Mouse (Mus musculus) limb, embryonic 11.5 days (tissue): ENCODE data around the gene Gm11639. TPM values are rescaled to one million over a fixed set of nuclear protein-coding genes. Genes with fewer than 3 reads are reported as not detected.

Experiments
- ATAC-seq: fragments of 200-750 bp; cut with Nextera tagmentation; 2 replicates; pipeline ENCODE4 v1.8.0; 2017; ENCODE audit warnings: low read depth; ENCODE audit not compliant: insufficient number of reproducible peaks, low FRiP score, low TSS enrichment
- DNase-seq: peaks from one replicate; pipeline ENCODE4 v3.0.0-alpha.2; 2015; ENCODE audit warnings: low spot score
- H3K27ac ChIP-seq: fragments of 300-500 bp; sonication (generic); replicated peaks from 2 replicates; pipeline ENCODE4 v1.5.1; 2014; ENCODE audit warnings: low read depth, mild to moderate bottlenecking, low read length
- H3K27me3 ChIP-seq: fragments of 300-500 bp; sonication (generic); 2 replicates; pipeline ENCODE4 v1.6.1; 2014; ENCODE audit warnings: mild to moderate bottlenecking, low read length, mixed read lengths; ENCODE audit not compliant: control insufficient read depth, insufficient read depth
- H3K36me3 ChIP-seq: fragments of 300-500 bp; sonication (generic); 2 replicates; pipeline ENCODE4 v1.6.1; 2014; ENCODE audit warnings: mild to moderate bottlenecking, low read length, moderate library complexity, mixed read lengths; ENCODE audit not compliant: control insufficient read depth, insufficient read depth
- H3K4me1 ChIP-seq: fragments of 300-500 bp; sonication (generic); 2 replicates; pipeline ENCODE4 v1.6.1; 2014; ENCODE audit warnings: low read length, mixed read lengths; ENCODE audit not compliant: control insufficient read depth, insufficient read depth
- H3K4me2 ChIP-seq: fragments of 300-500 bp; sonication (generic); 2 replicates; pipeline ENCODE4 v1.6.1; 2014; ENCODE audit warnings: low read depth, mild to moderate bottlenecking, moderate library complexity; ENCODE audit not compliant: severe bottlenecking
- H3K4me3 ChIP-seq: fragments of 300-500 bp; sonication (generic); 2 replicates; pipeline ENCODE4 v1.5.1; 2014; ENCODE audit warnings: low read depth, low read length
- H3K9ac ChIP-seq: fragments of 300-500 bp; sonication (generic); 2 replicates; pipeline ENCODE4 v1.6.1; 2014; ENCODE audit warnings: mild to moderate bottlenecking, low read length
- H3K9me3 ChIP-seq: fragments of 300-500 bp; sonication (generic); 2 replicates; pipeline ENCODE4 v1.6.1; 2016; ENCODE audit warnings: low read length; ENCODE audit not compliant: control insufficient read depth
- WGBS: fragments of 180-500 bp; shearing (Covaris S2); extraction: QIAGEN DNeasy Blood & Tissue Kit; methylation state at CpG from one replicate; pipeline ENCODE4 v1.1.7; 2014; 5-methylcytosine and 5-hydroxymethylcytosine counted together
- polyA plus RNA-seq: library from polyadenylated mRNA; unstranded; fragments of >200 nt; fragmentation: Nextera tagmentation; extraction: Ambion mirVana; gene quantifications from 2 replicates; pipeline ENCODE4 v1.2.1, GENCODE M21; 2014

Gene Gm11639
- polyA plus RNA-seq, 1 experiment from 2014 or later = not detected

DNA sequence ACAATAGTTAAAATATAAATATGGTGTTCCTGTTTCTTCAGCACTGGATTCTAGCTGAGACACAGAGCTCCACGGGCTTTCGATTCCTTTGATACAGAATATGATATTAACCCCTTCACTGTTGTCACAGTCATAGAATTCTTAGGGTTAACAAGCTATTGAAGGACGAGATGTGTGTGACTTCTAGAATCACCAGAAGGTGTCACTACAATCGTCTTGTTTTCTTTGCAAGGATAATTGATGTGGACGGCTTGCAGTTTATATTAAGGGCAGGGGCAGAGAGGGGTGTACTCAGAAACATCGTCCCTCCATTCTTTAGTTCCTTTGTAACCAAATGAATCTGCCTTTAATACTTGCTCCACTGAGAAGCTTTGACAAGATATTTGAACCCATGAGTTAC, 80.3 kb downstream of the Gm11639 start:
- ATAC-seq (no peak), DNase-seq (no peak)
- Histone ChIP-seq H3K4me3 (no peak overlapping the region), H3K27ac (no peak overlapping the region), H3K36me3 (no peaks in the 10 kb centered on the region), H3K9me3 (no peaks in the 10 kb centered on the region), H3K27me3 (no peaks in the 10 kb centered on the region), H3K9ac (no peak overlapping the region), H3K4me1 (no peaks in the 10 kb centered on the region), H3K4me2 (no peak overlapping the region)
- 48% methylated on average over 6 of the region's 6 CpGs for WGBS

DNA sequence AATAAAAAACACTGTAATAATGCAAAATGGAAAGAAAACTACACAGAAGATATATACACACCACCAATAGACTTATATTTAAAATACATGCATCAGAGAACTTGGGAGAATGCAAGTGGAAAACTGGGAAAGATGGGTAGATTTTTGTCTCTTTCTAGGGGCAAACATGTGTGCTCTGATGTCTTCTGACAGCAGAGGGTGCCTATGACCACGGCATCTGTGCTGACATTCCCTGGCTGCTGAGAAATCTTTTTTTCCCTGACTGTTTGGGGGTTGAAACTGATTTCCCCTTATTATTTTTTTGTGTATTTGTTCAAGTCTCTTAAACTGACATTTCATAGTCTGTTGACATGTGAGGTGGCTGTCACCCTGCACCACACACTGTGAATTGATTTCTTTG, 81.6 kb downstream of the Gm11639 start:
- Histone ChIP-seq H3K9ac (no peak overlapping the region), H3K4me3 (no peak overlapping the region), H3K4me2 (no peak overlapping the region), H3K27ac (no peak overlapping the region), H3K9me3 (no peaks in the 10 kb centered on the region), H3K27me3 (no peaks in the 10 kb centered on the region), H3K4me1 (no peaks in the 10 kb centered on the region), H3K36me3 (no peaks in the 10 kb centered on the region)
- ATAC-seq (no peak), DNase-seq (no peak)
- 76% methylated on average over 1 of the region's 1 CpGs for WGBS

DNA sequence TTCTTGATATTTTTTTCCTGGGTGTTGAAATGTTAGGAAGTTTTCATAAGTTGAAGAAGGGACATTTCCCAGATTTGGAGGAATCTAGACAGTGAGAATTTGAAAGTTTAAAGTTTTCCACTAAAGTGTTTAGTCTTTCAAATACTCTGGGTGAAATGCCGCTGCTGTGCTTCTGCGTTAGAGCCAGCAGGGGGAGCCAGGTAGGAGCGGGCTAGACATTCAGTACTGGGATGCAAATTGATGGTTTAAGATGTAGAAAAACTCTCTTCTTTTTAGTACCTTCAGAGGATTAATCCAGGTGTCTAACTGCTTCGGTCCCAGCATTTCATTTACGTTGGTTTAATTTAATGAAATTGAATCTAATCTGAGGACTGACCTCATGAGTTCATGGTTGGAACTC, 82.6 kb downstream of the Gm11639 start:
- peak; percentile 61 for DNase-seq
- Histone ChIP-seq H3K4me3 (no peak overlapping the region), H3K4me2 (no peak overlapping the region), H3K9me3 (no peaks in the 10 kb centered on the region), H3K27me3 (no peaks in the 10 kb centered on the region), H3K9ac (no peak overlapping the region), H3K36me3 (no peaks in the 10 kb centered on the region), H3K4me1 (no peaks in the 10 kb centered on the region), H3K27ac (no peak overlapping the region)
- ATAC-seq = no peak
- WGBS = 11% methylated on average over 5 of the region's 5 CpGs

DNA sequence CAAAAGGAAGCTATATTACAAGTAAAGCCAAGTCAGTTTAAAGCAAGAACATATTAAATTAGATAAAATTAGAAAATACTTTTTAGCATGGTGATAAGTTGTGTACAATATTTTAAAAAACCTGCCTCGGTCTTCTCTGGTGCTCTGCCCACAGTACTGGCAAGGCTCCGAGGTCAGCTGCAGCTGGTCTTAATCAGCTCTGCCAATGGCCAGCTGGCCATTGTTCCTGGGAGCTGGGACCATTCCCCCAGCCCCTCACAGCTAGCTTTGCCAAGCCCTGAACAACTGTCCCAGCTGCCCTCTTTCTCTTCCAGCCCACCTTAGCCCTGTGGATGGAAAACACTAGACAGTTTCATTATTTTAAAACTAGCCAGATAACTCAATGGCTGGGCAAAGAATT, 93.3 kb downstream of the Gm11639 start:
- Histone ChIP-seq H3K36me3 (no peaks in the 10 kb centered on the region), H3K9ac (no peak overlapping the region), H3K27ac (no peak overlapping the region), H3K4me3 (no peak overlapping the region), H3K4me2 (no peak overlapping the region), H3K27me3 (no peaks in the 10 kb centered on the region), H3K9me3 (no peaks in the 10 kb centered on the region), H3K4me1 (no peaks in the 10 kb centered on the region)
- DNase-seq = no peak
- WGBS = 64% methylated on average over 2 of the region's 2 CpGs
- ATAC-seq = no peak

DNA sequence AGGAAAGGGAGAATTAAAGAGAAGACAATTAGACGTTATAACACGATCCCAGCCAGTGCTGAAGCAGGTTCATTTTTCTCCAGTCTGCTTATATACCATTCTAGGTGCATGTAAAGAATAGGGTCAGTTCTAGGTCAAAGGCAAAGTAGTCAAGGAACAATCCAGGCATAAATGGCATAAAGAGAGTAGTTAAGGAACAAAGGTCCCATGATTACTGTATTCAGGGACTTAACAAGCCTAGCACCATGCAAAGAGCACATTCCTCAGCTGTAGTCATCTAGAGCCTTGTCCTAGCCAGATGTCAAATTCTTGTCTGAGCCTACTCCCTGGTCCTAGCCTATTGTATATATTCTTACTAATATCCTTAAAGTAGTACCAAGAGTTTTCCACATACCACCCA, 259.2 kb downstream of the Gm11639 start:
- whole genome bisulfite sequencing = 82% methylated on average over 2 of the region's 2 CpGs

DNA sequence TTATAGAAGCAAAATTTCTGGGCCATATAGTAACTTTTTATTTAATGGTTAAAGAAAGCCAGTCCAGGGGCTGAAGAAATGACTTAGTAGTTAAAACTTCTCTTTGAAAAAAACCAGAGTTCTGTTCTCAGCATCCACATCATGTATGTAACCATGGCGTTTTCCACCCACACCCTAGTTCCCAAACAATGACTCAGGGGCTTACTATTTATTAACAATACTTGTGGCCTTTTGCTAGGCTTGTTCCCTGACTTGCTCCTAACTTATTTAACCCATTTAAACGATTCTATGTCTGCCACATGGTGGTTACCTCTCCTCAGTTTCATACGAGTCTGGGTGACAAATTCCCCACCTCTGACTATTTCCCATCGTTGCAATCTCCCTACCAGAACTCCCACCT, 266.8 kb downstream of the Gm11639 start:
- no peaks in the 10 kb centered on the region for H3K9me3 ChIP-seq
- H3K9ac ChIP-seq = no peak overlapping the region
- no peak overlapping the region for H3K4me2 ChIP-seq
- H3K4me1 ChIP-seq = no peaks in the 10 kb centered on the region
- ATAC-seq (no peak), DNase-seq (no peak)
- WGBS = 54% methylated on average over 4 of the region's 4 CpGs
- H3K36me3 ChIP-seq = no peaks in the 10 kb centered on the region
- no peak overlapping the region for H3K4me3 ChIP-seq
- no peak overlapping the region for H3K27ac ChIP-seq
- no peaks in the 10 kb centered on the region for H3K27me3 ChIP-seq

More for the DNA sequence above, 259.2 kb downstream of the Gm11639 start:
- H3K4me3 ChIP-seq = no peak overlapping the region
- DNase-seq (no peak), ATAC-seq (no peak)
- H3K27ac ChIP-seq = no peak overlapping the region
- no peak overlapping the region for H3K4me2 ChIP-seq
- H3K36me3 ChIP-seq = no peaks in the 10 kb centered on the region
- no peaks in the 10 kb centered on the region for H3K27me3 ChIP-seq
- no peaks in the 10 kb centered on the region for H3K4me1 ChIP-seq
- H3K9ac ChIP-seq = no peak overlapping the region
- no peaks in the 10 kb centered on the region for H3K9me3 ChIP-seq

DNA sequence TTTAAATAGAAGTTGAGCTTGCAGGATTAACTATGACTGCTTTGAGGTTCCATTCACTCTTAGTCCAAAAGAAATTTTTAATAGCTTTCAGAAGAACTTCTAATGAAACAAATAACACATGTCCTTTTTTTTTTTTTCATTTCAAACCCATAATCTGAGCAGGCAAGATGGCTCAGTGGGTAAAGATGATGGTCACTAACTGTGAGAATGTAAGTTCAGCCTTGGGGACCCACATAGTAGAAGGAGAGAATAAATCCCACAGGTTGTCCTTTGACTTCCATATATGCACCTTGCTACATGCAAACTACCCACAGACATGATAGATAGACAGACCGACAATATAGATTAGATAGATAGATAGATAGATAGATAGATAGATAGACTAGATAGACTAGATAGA, 282.4 kb downstream of the Gm11639 start:
- no peaks in the 10 kb centered on the region for H3K9me3 ChIP-seq
- no peak overlapping the region for H3K4me3 ChIP-seq
- 91% methylated on average over 1 of the region's 1 CpGs for WGBS
- H3K27me3 ChIP-seq = no peaks in the 10 kb centered on the region
- DNase-seq (no peak), ATAC-seq (no peak)
- H3K4me2 ChIP-seq = no peak overlapping the region
- H3K27ac ChIP-seq = no peak overlapping the region
- H3K4me1 ChIP-seq = no peaks in the 10 kb centered on the region
- H3K36me3 ChIP-seq = no peaks in the 10 kb centered on the region
- no peak overlapping the region for H3K9ac ChIP-seq

DNA sequence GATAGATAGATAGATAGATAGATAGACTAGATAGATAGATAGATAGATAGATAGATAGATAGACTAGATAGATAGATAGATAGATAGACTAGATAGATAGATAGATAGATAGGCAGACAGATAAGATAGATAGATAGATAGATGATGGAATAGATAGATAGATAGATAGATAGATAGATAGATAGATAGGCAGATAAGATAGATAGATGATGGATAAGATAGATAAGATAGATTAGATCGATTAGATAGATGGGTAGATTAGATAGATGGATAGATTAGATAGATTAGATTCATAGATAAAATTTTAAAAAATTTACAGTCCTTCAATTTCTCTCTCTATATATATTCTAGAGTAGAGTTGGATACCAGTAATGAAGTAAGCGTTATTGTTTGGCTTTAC, 282.9 kb downstream of the Gm11639 start:
- Histone ChIP-seq H3K9ac (no peak overlapping the region), H3K27me3 (no peaks in the 10 kb centered on the region), H3K4me3 (no peak overlapping the region), H3K4me1 (no peaks in the 10 kb centered on the region), H3K9me3 (no peaks in the 10 kb centered on the region), H3K27ac (no peak overlapping the region), H3K4me2 (no peak overlapping the region), H3K36me3 (no peaks in the 10 kb centered on the region)
- ATAC-seq (no peak), DNase-seq (no peak)
- 95% methylated on average over 2 of the region's 2 CpGs for WGBS

DNA sequence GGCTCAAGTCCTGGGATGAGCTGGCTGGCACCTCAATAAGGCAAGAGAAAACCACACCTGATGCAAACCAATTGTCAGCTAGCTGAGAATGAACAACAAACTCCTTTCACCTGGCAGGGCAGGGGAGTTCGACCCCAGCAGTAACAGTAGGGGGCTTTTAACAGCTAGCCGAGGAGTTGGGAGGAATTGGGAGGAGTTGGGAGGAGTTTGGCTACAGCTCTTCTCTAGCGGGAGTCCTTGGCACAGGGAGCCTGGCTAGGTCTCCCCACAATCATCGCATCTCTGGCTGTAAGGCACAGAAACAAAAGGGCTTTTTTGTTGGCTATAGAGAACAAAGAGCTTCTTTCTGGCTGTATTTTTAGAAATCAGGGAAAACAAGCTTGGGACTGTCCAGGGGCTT, 285.8 kb downstream of the Gm11639 start:
- Histone ChIP-seq H3K4me2 (no peak overlapping the region), H3K4me3 (no peak overlapping the region)

More for the DNA sequence above, 285.8 kb downstream of the Gm11639 start:
- H3K4me1 ChIP-seq = no peaks in the 10 kb centered on the region
- no peak for DNase-seq
- H3K9ac ChIP-seq = no peak overlapping the region
- ATAC-seq = no peak
- H3K27ac ChIP-seq = no peak overlapping the region
- under 1% methylated on average over 4 of the region's 4 CpGs for WGBS
- H3K27me3 ChIP-seq = no peaks in the 10 kb centered on the region
- H3K36me3 ChIP-seq = no peaks in the 10 kb centered on the region
- no peaks in the 10 kb centered on the region for H3K9me3 ChIP-seq
